Mouse (Mus musculus): ENCODE results near the gene Nat10.

DNA sequence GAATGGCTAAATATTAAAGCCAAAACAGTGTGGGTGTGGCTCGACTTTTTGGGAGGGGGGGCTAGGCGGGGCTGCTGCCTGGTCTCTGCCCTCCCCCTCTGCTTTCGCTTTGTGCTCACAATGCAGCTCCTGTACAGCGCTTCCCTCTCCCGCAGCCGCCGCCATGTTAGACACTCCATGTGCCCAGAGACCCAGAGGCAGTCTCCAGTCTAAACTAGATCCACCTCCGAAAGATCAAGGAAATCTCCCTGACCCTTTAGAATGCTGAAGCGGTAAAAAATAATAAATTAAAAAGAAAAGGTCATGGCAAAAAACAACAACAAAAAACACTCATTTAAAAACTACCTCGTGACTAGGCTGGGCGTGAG is 34.8 kb upstream of the Nat10 start:
- TF ChIP-seq TAL1 (IDR thresholded peaks at IDR 0.05; ENCODE audit: low read length): no peak
- no peak for TF ChIP-seq GATA1 (IDR thresholded peaks at IDR 0.05; ENCODE audit: low read length)

All from erythroblast, embryonic 14.5 days (primary cell).